29 mouse cellular contexts compared by ENCODE assay signal in genomic region chr2:93232141-93232540, GRCm38 (mm10). TPM values are rescaled to one million over a fixed set of nuclear protein-coding genes. Genes with fewer than 3 reads are reported as not detected.
DNase-seq lines count a peak whose midpoint lies in the region; ATAC-seq and TF ChIP-seq lines count a peak whose summit lies in the region.
"Had no signal": no experiment of that assay in that cellular context is flagged by ENCODE, and none has a peak within 500 bp of the region (broad histone marks: within the 10 kb centered on the region; RNA-seq: fewer than 3 reads in every experiment).

No protein-coding gene starts in this region.

- no peak for TF ChIP-seq EP300 in lung, postnatal 0 days (IDR thresholded peaks at IDR 0.05)

- ATAC-seq in midbrain, embryonic 13.5 days = no peak
- peak; percentile 61 for ATAC-seq in common myeloid progenitor, adult 5-6 weeks (replicated peaks; ENCODE audit: low read depth, poor library complexity, severe bottlenecking)
- ATAC-seq in lung, postnatal 0 days = no peak
- ATAC-seq: forebrain, embryonic 15.5 days; intestine, embryonic 16.5 days; Patski had no signal

- TF ChIP-seq CTCF in lung, postnatal 0 days (IDR thresholded peaks at IDR 0.05) = no peak

- no peak overlapping the region for H3K4me2 ChIP-seq in midbrain, embryonic 13.5 days (replicated peaks)
- H3K4me2 ChIP-seq in lung, postnatal 0 days (replicated peaks; ENCODE audit: low read depth, low read length) = no peak overlapping the region
- H3K4me2 ChIP-seq: embryonic facial prominence, embryonic 12.5 days; forebrain, embryonic 15.5 days; hindbrain, embryonic 12.5 days; neural tube, embryonic 13.5 days had no signal

- peaks cover 72% of the 10 kb centered on the region for H3K4me1 ChIP-seq in midbrain, embryonic 10.5 days
- peaks cover 49% of the 10 kb centered on the region for H3K4me1 ChIP-seq in midbrain, embryonic 13.5 days (replicated peaks)
- no peaks in the 10 kb centered on the region for H3K4me1 ChIP-seq in lung, postnatal 0 days (ENCODE audit: insufficient read depth, low read depth, low read length)

- H3K36me3 ChIP-seq in midbrain, embryonic 10.5 days = peaks cover 36% of the 10 kb centered on the region
- no peaks in the 10 kb centered on the region for H3K36me3 ChIP-seq in midbrain, embryonic 13.5 days
- no peaks in the 10 kb centered on the region for H3K36me3 ChIP-seq in lung, postnatal 0 days (ENCODE audit: insufficient read depth, low read length)
- H3K36me3 ChIP-seq: embryonic facial prominence, embryonic 12.5 days; forebrain, embryonic 15.5 days; hindbrain, embryonic 12.5 days; neural tube, embryonic 13.5 days had no signal

- no peak overlapping the region for H3K4me3 ChIP-seq in midbrain, embryonic 10.5 days
- no peak overlapping the region for H3K4me3 ChIP-seq in midbrain, embryonic 13.5 days (replicated peaks)
- no peak overlapping the region for H3K4me3 ChIP-seq in lung, postnatal 0 days (ENCODE audit: low read depth, low read length)
- H3K4me3 ChIP-seq: embryonic facial prominence, embryonic 12.5 days; forebrain, embryonic 15.5 days; gastrocnemius, adult 2 months; hindbrain, embryonic 12.5 days; neural tube, embryonic 13.5 days had no signal

- peak; percentile 60 for DNase-seq in adrenal gland, adult 2 months
- no peak for DNase-seq in adrenal gland, postnatal 4 days (ENCODE audit: low spot score in 2 of 2)
- no peak for DNase-seq in midbrain, embryonic 10.5 days (ENCODE audit: low spot score)
- peak; percentile 14 for DNase-seq in 416B (ENCODE audit: low read depth)
- DNase-seq in lung, postnatal 0 days (ENCODE audit: low spot score) = no peak
- no peak for DNase-seq in gastrocnemius, adult 8-10 months (ENCODE audit: low spot score in 2 of 2)
- DNase-seq: cerebellum, adult 2 months; cerebellum, postnatal 36 days; embryo, embryonic 11 days; gastrocnemius, adult 2 months; heart, postnatal 14 days; kidney, adult 9 months; kidney, postnatal 10 days; layer of hippocampus, postnatal 36 days; liver; lung, adult 2 months; lung, postnatal 14 days; right cerebral cortex, postnatal 4 days; thymus, postnatal 14 days had no signal

- 62% methylated on average over 1 of the region's 1 CpGs for WGBS in midbrain, embryonic 10.5 days
- WGBS in midbrain, embryonic 13.5 days = 37% methylated on average over 1 of the region's 1 CpGs
- 57% methylated on average over 1 of the region's 1 CpGs for WGBS in lung, postnatal 0 days

- H3K27me3 ChIP-seq in midbrain, embryonic 10.5 days (ENCODE audit: low read depth, poor library complexity, severe bottlenecking) = 0 out of 2 replicates have a peak, but pooled peaks cover 3% of the 10 kb centered on the region
- no peaks in the 10 kb centered on the region for H3K27me3 ChIP-seq in midbrain, embryonic 13.5 days
- H3K27me3 ChIP-seq in lung, postnatal 0 days (replicated peaks; ENCODE audit: insufficient read depth, low read length) = no peaks in the 10 kb centered on the region
- H3K27me3 ChIP-seq: embryonic facial prominence, embryonic 12.5 days; forebrain, embryonic 15.5 days; hindbrain, embryonic 12.5 days; neural tube, embryonic 13.5 days; Patski had no signal

- peak overlapping the region; percentile 94 for H3K27ac ChIP-seq in midbrain, embryonic 10.5 days (replicated peaks)
- H3K27ac ChIP-seq in midbrain, embryonic 13.5 days = no peak overlapping the region
- no peak overlapping the region for H3K27ac ChIP-seq in lung, postnatal 0 days (ENCODE audit: low read length)
- H3K27ac ChIP-seq: embryonic facial prominence, embryonic 12.5 days; forebrain, embryonic 15.5 days; gastrocnemius, adult 2 months; hindbrain, embryonic 12.5 days; liver, embryonic 14.5 days; neural tube, embryonic 13.5 days had no signal

- H3K9me3 ChIP-seq in midbrain, embryonic 10.5 days (replicated peaks) = no peaks in the 10 kb centered on the region; the same call in 1 of the 2 replicates
- H3K9me3 ChIP-seq in midbrain, embryonic 13.5 days = no peaks in the 10 kb centered on the region
- no peaks in the 10 kb centered on the region for H3K9me3 ChIP-seq in lung, postnatal 0 days (ENCODE audit: low read length)
- H3K9me3 ChIP-seq: embryonic facial prominence, embryonic 12.5 days; forebrain, embryonic 15.5 days; hindbrain, embryonic 12.5 days; neural tube, embryonic 13.5 days had no signal

- no peak overlapping the region for H3K9ac ChIP-seq in midbrain, embryonic 13.5 days (replicated peaks)
- H3K9ac ChIP-seq in lung, postnatal 0 days (replicated peaks; ENCODE audit: low read depth) = no peak overlapping the region
- H3K9ac ChIP-seq: embryonic facial prominence, embryonic 12.5 days; forebrain, embryonic 15.5 days; liver, embryonic 14.5 days; neural tube, embryonic 13.5 days had no signal

RNA-seq across cellular contexts. Expression of gene Trp53i11, which starts 44.8 kb away (rescaled TPM):
- 10 to 100 TPM; 58.6 to 64.7 TPM for total RNA-seq in adrenal gland, adult 2 months (2021)
- 123 and 179 TPM in 2 replicates for polyA plus RNA-seq in adrenal gland, adult 2 months (2012; rRNA removed)
- total RNA-seq in adrenal gland, postnatal 4 days (2021) = 100 to 1,000 TPM; 114 to 117 TPM
- 171 and 214 TPM in 2 replicates for polyA plus RNA-seq in midbrain, embryonic 10.5 days (2016; fragmentation: Nextera tagmentation; extraction: Ambion mirVana)
- 136 and 138 TPM in 2 replicates for polyA plus RNA-seq in midbrain, embryonic 13.5 days (2015; fragmentation: Nextera tagmentation; extraction: Ambion mirVana)
- 2.6 and 4.6 TPM in 2 replicates for total RNA-seq in common myeloid progenitor, adult 5-6 weeks (2017)
- 14.8 and 21.1 TPM in 2 replicates for polyA plus RNA-seq in lung, postnatal 0 days (2015; fragmentation: Nextera tagmentation; extraction: Ambion mirVana)
- total RNA-seq in gastrocnemius, adult 8-10 months (2022) = 1 to 10 TPM; 1.8 to 5.2 (median 3.3) TPM
- total RNA-seq: MEL had no signal

Comparison
In these comparisons a context has a peak if more than half of its experiments do, and no peak if none do; other contexts are left out.
1. DNase-seq: peak in adrenal gland, adult 2 months (single experiment) and 416B (single experiment); none in adrenal gland, postnatal 4 days (0 of 2), midbrain, embryonic 10.5 days (single experiment), lung, postnatal 0 days (single experiment) and gastrocnemius, adult 8-10 months (0 of 2).
2. RNA of gene Trp53i11, which starts 44.8 kb away (total RNA-seq): 114 to 117 TPM in adrenal gland, postnatal 4 days and 58.6 to 64.7 TPM in adrenal gland, adult 2 months; 1.8 to 5.2 TPM in gastrocnemius, adult 8-10 months and 2.6 to 4.6 TPM in common myeloid progenitor, adult 5-6 weeks; every median in the first group is over 4 times any median in the second.